17 mouse cellular contexts compared by ENCODE assay signal in genomic region chr4:152171543-152171942, GRCm38 (mm10). TPM values are rescaled to one million over a fixed set of nuclear protein-coding genes. Genes with fewer than 3 reads are reported as not detected.
DNase-seq lines count a peak whose midpoint lies in the region; ATAC-seq and TF ChIP-seq lines count a peak whose summit lies in the region.
"Had no signal": no experiment of that assay in that cellular context is flagged by ENCODE, and none has a peak within 500 bp of the region (broad histone marks: within the 10 kb centered on the region; RNA-seq: fewer than 3 reads in every experiment).

No protein-coding gene starts in this region.

- H3K4me1 ChIP-seq in kidney, postnatal 0 days (replicated peaks; ENCODE audit: insufficient read depth, low read length): no peaks in the 10 kb centered on the region
- H3K4me1 ChIP-seq in E14TG2a.4 (replicated peaks; ENCODE audit: low read depth, low read length): peaks cover 31% of the 10 kb centered on the region
- no peaks in the 10 kb centered on the region for H3K4me1 ChIP-seq in midbrain, embryonic 16.5 days (ENCODE audit: control insufficient read depth, insufficient read depth, low read length)
- H3K4me1 ChIP-seq: hindbrain, embryonic 12.5 days; kidney, embryonic 15.5 days; midbrain, embryonic 12.5 days had no signal

- no peaks in the 10 kb centered on the region for H3K9me3 ChIP-seq in kidney, postnatal 0 days (replicated peaks; ENCODE audit: low read length)
- H3K9me3 ChIP-seq in E14TG2a.4 (ENCODE audit: low read length): peaks cover 6% of the 10 kb centered on the region
- no peaks in the 10 kb centered on the region for H3K9me3 ChIP-seq in midbrain, embryonic 16.5 days (replicated peaks; ENCODE audit: control insufficient read depth, low read length, poor library complexity, severe bottlenecking)
- H3K9me3 ChIP-seq: kidney, embryonic 15.5 days; liver, embryonic 13.5 days; midbrain, embryonic 12.5 days had no signal

- no peak overlapping the region for H3K9ac ChIP-seq in kidney, postnatal 0 days (ENCODE audit: low read depth, low read length)
- no peak overlapping the region for H3K9ac ChIP-seq in midbrain, embryonic 16.5 days (ENCODE audit: low read depth, low read length)
- H3K9ac ChIP-seq: hindbrain, embryonic 12.5 days; kidney, embryonic 15.5 days; liver, embryonic 13.5 days; midbrain, embryonic 12.5 days had no signal

- H3K27ac ChIP-seq in kidney, postnatal 0 days: no peak overlapping the region
- no peak overlapping the region for H3K27ac ChIP-seq in midbrain, embryonic 16.5 days (ENCODE audit: low read length)
- H3K27ac ChIP-seq: hindbrain, embryonic 12.5 days; kidney, embryonic 15.5 days; liver, embryonic 13.5 days; midbrain, embryonic 12.5 days had no signal

- 85% methylated on average over 6 of the region's 6 CpGs for WGBS in kidney, postnatal 0 days
- WGBS in midbrain, embryonic 16.5 days: 88% methylated on average over 6 of the region's 6 CpGs

- H3K4me3 ChIP-seq in kidney, postnatal 0 days (replicated peaks; ENCODE audit: low read depth, low read length): no peak overlapping the region
- no peak overlapping the region for H3K4me3 ChIP-seq in E14TG2a.4 (replicated peaks; ENCODE audit: low read length)
- H3K4me3 ChIP-seq in midbrain, embryonic 16.5 days (ENCODE audit: low read depth, low read length): no peak overlapping the region
- H3K4me3 ChIP-seq: hindbrain, embryonic 12.5 days; kidney, embryonic 15.5 days; liver, embryonic 13.5 days; midbrain, embryonic 12.5 days had no signal

- no peak for ATAC-seq in kidney, postnatal 0 days (replicated peaks; ENCODE audit: low FRiP score, low read depth)
- peak; percentile 62 for ATAC-seq in granulocyte monocyte progenitor cell, adult 5-6 weeks (replicated peaks; ENCODE audit: poor library complexity, severe bottlenecking)
- ATAC-seq in midbrain, embryonic 16.5 days: no peak
- ATAC-seq: forebrain, embryonic 16.5 days had no signal

- no peak overlapping the region for H3K4me2 ChIP-seq in kidney, postnatal 0 days (ENCODE audit: low read length)
- no peak overlapping the region for H3K4me2 ChIP-seq in midbrain, embryonic 16.5 days (ENCODE audit: low read length)
- H3K4me2 ChIP-seq: hindbrain, embryonic 12.5 days; kidney, embryonic 15.5 days; liver, embryonic 13.5 days; midbrain, embryonic 12.5 days had no signal

- no peak for DNase-seq in kidney, postnatal 0 days (ENCODE audit: low spot score)
- DNase-seq in kidney, postnatal 36 days: no peak
- peak; percentile 48 for DNase-seq in 416B (ENCODE audit: low read depth)
- DNase-seq in adrenal gland, postnatal 4 days (ENCODE audit: low spot score in 2 of 2): no peak
- DNase-seq: adrenal gland, postnatal 25 days; cerebellum, postnatal 10 days; liver, embryonic 13.5 days; thymus, postnatal 14 days had no signal

- peak; percentile 49 for TF ChIP-seq CTCF in kidney, postnatal 0 days (IDR thresholded peaks at IDR 0.05; ENCODE audit: low read depth)
- TF ChIP-seq CTCF in E14TG2a.4 (conservative IDR thresholded peaks at IDR 0.05; ENCODE audit: low read length): peak; percentile 90

- H3K27me3 ChIP-seq in kidney, postnatal 0 days (ENCODE audit: insufficient read depth, low read length): no peaks in the 10 kb centered on the region
- H3K27me3 ChIP-seq in E14TG2a.4 (ENCODE audit: insufficient read depth, low read length): peaks cover 13% of the 10 kb centered on the region
- no peaks in the 10 kb centered on the region; the same call in 1 of the 2 replicates for H3K27me3 ChIP-seq in midbrain, embryonic 16.5 days (ENCODE audit: control insufficient read depth, insufficient read depth, low read depth, low read length)

- no peaks in the 10 kb centered on the region for H3K36me3 ChIP-seq in kidney, postnatal 0 days (ENCODE audit: insufficient read depth, low read length)
- no peaks in the 10 kb centered on the region for H3K36me3 ChIP-seq in E14TG2a.4 (ENCODE audit: insufficient read depth, low read length)
- H3K36me3 ChIP-seq in midbrain, embryonic 16.5 days (ENCODE audit: control insufficient read depth, insufficient read depth, low read length): no peaks in the 10 kb centered on the region
- H3K36me3 ChIP-seq: hindbrain, embryonic 12.5 days; kidney, embryonic 15.5 days; liver, embryonic 13.5 days; midbrain, embryonic 12.5 days had no signal

RNA-seq across cellular contexts. Expression of gene Acot7, which starts 6.4 kb away (rescaled TPM):
- polyA plus RNA-seq in kidney, postnatal 0 days (2015; fragmentation: Nextera tagmentation; extraction: Ambion mirVana): 56.4 and 63.5 TPM in 2 replicates
- 124 and 134 TPM in 2 replicates for total RNA-seq in granulocyte monocyte progenitor cell, adult 5-6 weeks (2014; fragmentation: Nextera tagmentation)
- 79.4 and 89.5 TPM in 2 replicates for total RNA-seq in granulocyte monocyte progenitor cell, adult 5-6 weeks (2017)
- total RNA-seq in adrenal gland, postnatal 4 days (2021): 10 to 100 TPM; 39.1 to 44.4 TPM
- 437 and 480 TPM in 2 replicates for polyA plus RNA-seq in midbrain, embryonic 16.5 days (2015; fragmentation: Nextera tagmentation; extraction: Ambion mirVana)

RNA-seq across cellular contexts. Expression of gene Hes2, which starts 12.9 kb away (rescaled TPM):
- 0.41 and 0.78 TPM in 2 replicates for polyA plus RNA-seq in kidney, postnatal 0 days (2015; fragmentation: Nextera tagmentation; extraction: Ambion mirVana)
- not detected in 2 replicates for total RNA-seq in granulocyte monocyte progenitor cell, adult 5-6 weeks (2014; fragmentation: Nextera tagmentation)
- not detected in 2 replicates for total RNA-seq in granulocyte monocyte progenitor cell, adult 5-6 weeks (2017)
- not detected for total RNA-seq in adrenal gland, postnatal 4 days (2021)
- polyA plus RNA-seq in midbrain, embryonic 16.5 days (2015; fragmentation: Nextera tagmentation; extraction: Ambion mirVana): not detected in 2 replicates
- total RNA-seq: adrenal gland, postnatal 25 days; heart, adult 8-10 months; layer of hippocampus, postnatal 25 days had no signal
- polyA plus RNA-seq: forebrain, embryonic 16.5 days; liver, embryonic 13.5 days had no signal

RNA-seq across cellular contexts. Expression of gene Espn, which starts 19.4 kb away (rescaled TPM):
- 32.9 and 35.0 TPM in 2 replicates for polyA plus RNA-seq in kidney, postnatal 0 days (2015; fragmentation: Nextera tagmentation; extraction: Ambion mirVana)
- total RNA-seq in granulocyte monocyte progenitor cell, adult 5-6 weeks (2014; fragmentation: Nextera tagmentation): 1.8 TPM in 1 of 2 replicates, not detected in the other
- total RNA-seq in granulocyte monocyte progenitor cell, adult 5-6 weeks (2017): 0.43 TPM in 1 of 2 replicates, not detected in the other
- total RNA-seq in adrenal gland, postnatal 4 days (2021): 1 to 10 TPM; 1.0 to 5.1 TPM
- 0.14 and 0.25 TPM in 2 replicates for polyA plus RNA-seq in midbrain, embryonic 16.5 days (2015; fragmentation: Nextera tagmentation; extraction: Ambion mirVana)

RNA-seq across cellular contexts. Expression of gene Tnfrsf25, which starts 55.8 kb away (rescaled TPM):
- polyA plus RNA-seq in kidney, postnatal 0 days (2015; fragmentation: Nextera tagmentation; extraction: Ambion mirVana): 0.68 and 0.83 TPM in 2 replicates
- total RNA-seq in granulocyte monocyte progenitor cell, adult 5-6 weeks (2014; fragmentation: Nextera tagmentation): not detected in 2 replicates
- total RNA-seq in granulocyte monocyte progenitor cell, adult 5-6 weeks (2017): 1.6 TPM in 1 of 2 replicates, not detected in the other
- 1 to 10 TPM; 1.2 to 1.4 TPM for total RNA-seq in adrenal gland, postnatal 4 days (2021)
- polyA plus RNA-seq in midbrain, embryonic 16.5 days (2015; fragmentation: Nextera tagmentation; extraction: Ambion mirVana): 0.37 and 0.83 TPM in 2 replicates
